Mouse (Mus musculus) erythroblast, embryonic 14.5 days (primary cell): Measurements from ENCODE around the gene Ptprd.

Source experiments
- GATA1 ChIP-seq: IDR thresholded peaks from 2 replicates; pipeline ENCODE4 v1.6.1; 2012; ENCODE audit warnings: low read length, inconsistent platforms, mixed read lengths
- TAL1 ChIP-seq: IDR thresholded peaks from 3 replicates; pipeline ENCODE4 v1.6.1; 2012; ENCODE audit warnings: low read length, inconsistent platforms, mixed read lengths

GRCm38 (mm10) chr4:76532926-76533325, 1678.8 kb downstream of the Ptprd start:
- TF ChIP-seq GATA1, result no peak
- TF ChIP-seq TAL1, result no peak
